ENCODE assay signal across 17 mouse cellular contexts in the genomic region with DNA sequence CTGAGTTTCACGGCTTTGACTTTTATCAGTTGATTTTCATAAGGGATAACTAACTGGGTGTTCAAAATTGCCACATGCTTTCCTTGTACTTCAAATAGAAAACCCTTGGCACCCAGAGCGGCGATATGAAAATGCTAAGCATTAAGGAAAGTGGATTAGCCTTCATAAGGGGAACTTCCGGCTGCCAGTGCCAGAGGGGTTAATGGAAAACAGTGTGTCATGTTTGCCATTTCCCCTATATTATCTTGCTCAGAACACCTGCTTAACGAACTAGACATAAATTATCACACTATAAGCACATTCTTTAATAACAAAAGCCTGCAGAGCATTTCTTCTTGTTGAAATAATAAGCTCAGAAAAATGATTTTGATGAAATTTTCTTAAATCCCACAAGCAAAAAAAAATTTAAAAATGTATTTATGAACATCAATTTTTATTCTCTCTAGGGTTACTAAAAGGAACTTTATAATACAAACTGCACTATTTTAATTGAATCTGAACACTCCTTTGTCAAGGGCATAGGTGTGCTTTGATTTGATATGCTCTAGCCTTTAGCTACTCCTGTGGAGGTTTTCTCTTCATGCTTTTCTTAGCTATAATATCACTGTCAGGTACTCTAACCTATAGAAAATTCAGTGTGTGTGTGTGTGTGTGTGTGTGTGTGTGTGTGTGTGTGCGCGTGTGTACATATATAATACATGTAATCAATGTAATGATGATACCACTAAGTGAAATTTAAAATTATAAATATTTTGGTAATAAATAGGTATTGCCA.
"Had no signal": no experiment of that assay in that cellular context is flagged by ENCODE, and none has a peak within 500 bp of the region (broad histone marks: within the 10 kb centered on the region; RNA-seq: fewer than 3 reads in every experiment).

No protein-coding gene starts in this region.

- H3K4me2 ChIP-seq: limb, embryonic 12.5 days; neural tube, embryonic 15.5 days had no signal

- ATAC-seq: inflammation-experienced regulatory T-cells, adult 6 months; lung, postnatal 0 days had no signal

- H3K27me3 ChIP-seq: limb, embryonic 12.5 days; neural tube, embryonic 15.5 days had no signal

- H3K36me3 ChIP-seq: limb, embryonic 12.5 days; neural tube, embryonic 15.5 days had no signal

- H3K4me1 ChIP-seq: limb, embryonic 12.5 days; neural tube, embryonic 15.5 days had no signal

- H3K9ac ChIP-seq: limb, embryonic 12.5 days; liver, embryonic 14.5 days; neural tube, embryonic 15.5 days had no signal

- H3K4me3 ChIP-seq: layer of hippocampus, adult 2 months; limb, embryonic 12.5 days; myocyte; neural tube, embryonic 15.5 days had no signal

- H3K27ac ChIP-seq: kidney, postnatal 0 days; layer of hippocampus, adult 2 months; limb, embryonic 12.5 days; liver, embryonic 14.5 days; neural tube, embryonic 15.5 days had no signal

- H3K9me3 ChIP-seq: limb, embryonic 12.5 days; neural tube, embryonic 15.5 days had no signal

- DNase-seq: kidney, adult 11 months; kidney, adult 9 months; kidney, postnatal 4 days; lung, adult 2 months; lung, postnatal 36 days; right cerebral cortex, postnatal 4 days; spleen, adult 18-20 months; thymus, adult 18-20 months; thymus, postnatal 14 days had no signal
